Mouse (Mus musculus) T-cell, adult 2 months (primary cell): ENCODE data around the gene Il4i1.
"Not testable (repeated sequence)": the region's sequence is repeated elsewhere in the genome, so short reads cannot be mapped to it uniquely, and the experiment has no call there.

Experiments used
- DNase-seq: peaks from one replicate; pipeline ENCODE4 v3.0.0; 2022; ENCODE audit warnings: low spot score

Il4i1 gene

DNA sequence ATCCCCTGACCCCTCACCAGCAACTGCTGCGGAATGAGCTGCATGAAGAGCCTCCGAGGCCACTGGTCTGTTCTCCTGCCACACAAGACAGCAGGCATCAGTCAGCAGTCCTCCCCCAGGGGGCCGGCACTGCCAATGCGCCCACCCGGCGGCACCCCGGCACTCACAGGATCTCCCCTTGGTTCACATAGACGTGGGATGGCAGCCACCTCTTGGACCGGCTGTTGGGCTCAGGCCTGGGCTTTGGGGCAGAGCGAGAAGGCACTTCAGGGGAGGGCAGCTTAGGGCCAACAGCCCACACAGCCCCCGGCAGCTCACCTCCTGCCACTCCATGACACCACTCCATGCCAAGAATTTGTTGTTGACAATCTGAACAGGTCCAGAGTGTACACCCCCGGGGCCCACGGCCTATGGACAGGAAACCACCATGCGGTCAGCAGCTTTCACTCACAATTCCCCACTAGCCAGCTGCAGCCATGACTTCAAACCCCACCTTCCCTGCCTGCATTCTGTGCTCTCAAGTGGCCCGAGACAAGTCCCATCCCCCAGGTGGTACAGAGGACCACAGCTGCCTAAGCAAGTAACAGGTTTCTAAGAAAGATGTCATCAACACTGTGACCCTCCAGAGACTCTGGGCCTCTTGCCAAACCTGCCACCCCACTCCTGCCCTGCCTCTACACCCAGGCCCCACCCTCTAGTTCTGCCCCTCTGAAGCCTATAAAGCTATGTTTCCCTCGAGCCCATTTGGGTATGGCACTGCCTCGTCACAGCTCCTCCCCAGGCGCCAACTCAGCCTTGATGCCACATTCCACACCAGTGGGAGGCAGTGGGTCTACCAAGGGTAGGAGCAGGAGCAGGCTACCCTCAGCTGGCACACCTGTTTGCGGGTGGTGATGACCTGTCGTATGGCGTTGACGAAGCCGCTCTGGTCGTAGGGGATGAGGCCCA, 48.7 kb downstream of the Il4i1 start:
- no peak for DNase-seq

DNA sequence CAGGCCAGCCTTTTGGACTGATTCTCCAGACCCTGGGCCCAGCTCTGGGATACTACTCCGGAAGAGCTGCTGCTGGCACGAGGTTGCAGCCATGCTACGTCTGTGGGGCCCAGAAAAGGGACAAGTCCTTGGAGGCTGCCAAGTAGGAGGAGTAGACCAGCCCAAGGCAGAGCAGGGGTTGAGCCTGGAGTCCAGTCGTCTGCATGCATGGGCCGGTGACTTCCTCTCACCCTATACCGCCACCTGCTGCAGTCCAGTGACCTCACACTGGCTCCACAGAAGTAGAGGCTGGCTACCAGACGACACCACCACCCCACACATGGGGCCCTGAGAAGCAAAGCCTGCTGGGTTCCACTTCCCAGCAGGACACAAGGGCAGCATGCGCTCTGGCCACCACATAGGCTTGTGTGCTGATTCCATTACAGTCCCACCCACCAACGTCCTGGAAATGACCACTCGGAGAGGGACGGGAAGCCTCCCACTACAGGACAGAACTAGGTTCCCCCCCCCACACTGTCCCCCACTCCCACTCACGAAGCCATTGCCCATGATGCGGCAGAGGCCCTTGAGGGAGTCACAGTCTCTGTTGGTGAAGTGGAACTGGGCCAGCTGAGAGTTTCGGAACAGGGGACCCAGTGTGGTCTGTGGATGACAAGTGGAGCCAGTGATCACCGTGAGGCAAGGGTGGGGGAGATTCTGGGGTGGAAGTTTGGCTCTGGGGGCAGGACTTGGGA, 50.3 kb downstream of the Il4i1 start:
- DNase-seq = no peak

GRCm38 (mm10) chr7:44867010-44867702, 51.0 kb downstream of the Il4i1 start:
- no peak for DNase-seq

- no peak for DNase-seq
These were observed 51.6 kb downstream of the Il4i1 start for GRCm38 (mm10) chr7:44867802-44868201.

DNA sequence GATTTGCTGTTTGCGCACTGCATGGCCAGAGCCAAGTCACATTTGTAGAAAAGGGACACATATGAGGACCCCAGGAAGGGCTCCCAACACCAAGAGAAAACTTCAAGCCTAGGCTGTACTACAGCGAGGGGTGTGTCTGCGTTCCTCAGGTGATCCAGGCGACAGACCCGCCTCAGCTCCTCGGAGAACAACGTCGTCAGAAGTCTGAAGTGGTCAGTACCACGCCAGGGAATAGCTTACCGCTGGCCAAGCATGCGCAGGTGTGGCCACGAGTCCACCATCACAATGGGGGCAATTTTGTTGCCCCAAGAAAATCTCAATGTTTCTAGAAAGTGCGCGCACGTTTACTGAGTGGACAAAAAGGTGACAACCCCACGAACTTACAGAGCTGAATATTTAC, 52.3 kb downstream of the Il4i1 start:
- no peak for DNase-seq

- DNase-seq = no peak
These were observed 52.9 kb downstream of the Il4i1 start for GRCm38 (mm10) chr7:44868919-44869696.

DNA sequence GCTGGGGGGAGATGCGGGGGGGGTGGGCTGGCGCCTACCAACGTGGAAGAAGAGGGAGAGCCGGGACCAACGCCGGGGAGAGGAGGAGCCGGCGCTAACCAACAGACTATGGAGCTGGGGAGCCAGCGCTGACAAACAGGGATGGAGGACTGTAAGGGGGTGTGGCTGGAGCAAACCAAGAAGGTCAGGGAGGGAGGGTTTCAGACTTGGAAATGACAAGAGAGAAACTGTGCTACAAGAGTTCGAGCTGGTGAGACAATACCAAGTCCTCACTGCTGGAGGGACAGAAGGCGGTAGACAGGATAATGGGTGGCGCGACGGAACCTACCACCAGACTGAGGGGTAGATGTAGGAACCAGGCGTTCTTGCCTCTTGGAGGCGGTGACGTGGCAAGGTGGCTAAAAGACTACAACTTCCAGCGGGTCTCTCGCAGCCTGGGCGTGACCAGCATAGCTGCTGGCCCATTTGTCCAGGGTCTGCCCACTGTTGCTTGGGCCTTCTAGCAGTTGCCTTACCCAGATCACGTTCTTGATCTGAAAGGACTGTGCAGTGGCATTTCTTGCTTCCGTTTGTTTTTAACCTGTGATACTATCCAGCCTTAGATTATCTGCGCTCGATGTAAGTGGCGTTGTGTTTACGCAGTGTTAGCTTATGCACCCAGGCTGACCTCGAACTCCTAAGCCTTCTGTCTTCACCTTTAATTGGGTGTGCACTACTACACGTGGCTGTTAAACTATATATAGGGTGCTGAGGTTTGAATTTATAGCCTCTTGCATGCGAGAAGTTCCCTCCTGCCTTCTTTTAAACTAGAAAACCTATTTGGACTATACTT, 53.7 kb downstream of the Il4i1 start, which contains the start of gene Ptov1:
Ptov1 (minus strand) TSS at position 92 of the 832 bp plus-strand sequence.
- DNase-seq = peak; percentile 87

DNA sequence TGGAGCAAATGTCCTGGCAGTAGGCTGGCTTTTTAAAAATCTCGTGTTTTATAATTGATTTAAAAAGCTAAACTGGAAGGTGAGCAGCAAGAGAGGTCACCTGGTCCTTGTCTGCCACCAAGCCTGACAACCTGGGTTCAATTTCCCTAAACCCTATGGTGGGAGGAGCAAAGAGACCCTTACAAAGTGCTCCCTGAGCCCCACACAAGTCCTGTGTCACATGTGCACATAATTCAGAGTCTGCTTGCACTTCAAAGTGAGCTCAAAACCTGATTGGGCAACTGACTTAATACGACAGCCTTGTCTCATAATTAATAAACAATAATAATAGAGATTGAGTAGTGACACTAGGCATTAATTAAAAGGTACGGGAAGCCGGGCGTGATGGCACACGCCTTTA, 54.4 kb downstream of the Il4i1 start:
- DNase-seq = no peak

GRCm38 (mm10) chr7:44871181-44871580, 55.0 kb downstream of the Il4i1 start:
- DNase-seq = no peak

GRCm38 (mm10) chr7:44871774-44872173, 55.6 kb downstream of the Il4i1 start:
- not testable (repeated sequence) for DNase-seq

DNA sequence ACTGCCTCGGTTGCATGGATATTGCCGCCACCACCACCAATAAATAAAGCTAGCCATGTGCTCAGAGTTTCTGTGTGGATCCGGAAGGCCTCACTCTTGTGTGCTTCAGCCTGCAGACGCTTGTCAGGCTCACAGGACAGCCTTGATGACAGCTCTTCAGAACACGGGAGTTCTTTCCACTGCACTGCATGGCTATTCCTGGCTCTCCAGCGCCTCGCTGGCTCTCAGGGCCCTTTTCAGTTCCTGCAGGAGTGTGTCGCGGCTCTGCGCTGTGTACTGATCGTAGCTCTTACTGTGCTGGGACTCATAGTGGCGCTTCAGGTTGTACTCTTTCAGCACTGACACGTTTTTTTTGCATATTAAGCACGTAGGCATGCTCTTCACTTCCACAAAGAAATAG, 61.6 kb downstream of the Il4i1 start:
- no peak for DNase-seq

- no peak for DNase-seq
These were observed 66.8 kb downstream of the Il4i1 start for GRCm38 (mm10) chr7:44883036-44883435.

- no peak for DNase-seq
These were observed 68.5 kb downstream of the Il4i1 start for GRCm38 (mm10) chr7:44884637-44885036.

- no peak for DNase-seq
These were observed 70.8 kb downstream of the Il4i1 start for GRCm38 (mm10) chr7:44886964-44887363.

- DNase-seq = no peak
These were observed 72.3 kb downstream of the Il4i1 start for GRCm38 (mm10) chr7:44888256-44889105.

DNA sequence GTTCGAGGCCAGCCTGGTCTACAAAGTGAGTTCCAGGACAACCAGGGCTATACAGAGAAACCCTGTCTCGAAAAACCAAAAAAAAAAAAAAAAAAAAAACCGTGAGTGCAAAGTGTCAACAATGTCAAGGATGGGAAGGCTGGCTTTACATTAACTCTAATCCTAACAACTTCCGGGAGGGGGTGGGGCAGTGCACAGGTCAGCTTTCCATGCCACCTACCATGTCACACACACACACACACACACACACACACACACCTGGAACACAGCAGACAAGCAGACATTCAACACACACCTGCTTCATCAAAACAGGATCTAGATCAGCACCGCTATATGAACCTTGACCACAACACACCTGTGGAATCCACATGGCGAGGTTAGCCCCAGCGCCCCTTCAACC, 74.0 kb downstream of the Il4i1 start:
- DNase-seq = no peak
